Mouse (Mus musculus) megakaryocyte, embryonic 14.5 days (primary cell): Measurements from ENCODE around the gene Gm3115.
"Not testable (repeated sequence)": the region's sequence is repeated elsewhere in the genome, so short reads cannot be mapped to it uniquely, and the experiment has no call there.

ENCODE experiments used
- FLI1 ChIP-seq: IDR thresholded peaks from 2 replicates; pipeline ENCODE4 v1.6.1; 2012; ENCODE audit warnings: low read length, inconsistent platforms, mixed read lengths
- GATA1 ChIP-seq: IDR thresholded peaks from 3 replicates; pipeline ENCODE4 v1.6.1; 2012; ENCODE audit warnings: mixed read lengths, low read length, inconsistent platforms, borderline replicate concordance

DNA sequence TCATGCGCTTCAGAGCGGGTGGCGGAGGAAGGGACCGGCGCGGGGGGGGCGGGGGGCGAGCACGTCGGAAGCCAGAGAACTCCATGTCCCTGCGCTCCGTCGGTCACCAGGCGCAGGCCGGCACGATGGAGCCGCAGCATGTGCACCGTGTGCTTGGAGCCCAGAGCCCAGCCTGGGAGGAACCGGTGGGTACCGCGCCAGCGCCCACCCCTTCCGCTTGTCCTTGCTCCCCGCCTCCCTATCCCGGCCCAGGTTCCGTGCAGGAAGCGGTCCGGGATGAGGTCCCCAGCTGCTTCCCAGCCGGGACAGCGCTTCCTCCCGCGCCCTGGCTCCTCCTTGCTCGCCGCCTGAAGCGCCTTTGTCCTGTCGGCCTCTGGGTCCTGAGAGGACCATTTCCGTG is 26.5 kb downstream of the Gm3115 start, which contains the start of gene Gm8108:
- TF ChIP-seq GATA1, FLI1: not testable (repeated sequence)
